Mouse (Mus musculus): ENCODE measurements around the gene Yeats2.
"Not testable (repeated sequence)": the region's sequence is repeated elsewhere in the genome, so short reads cannot be mapped to it uniquely, and the experiment has no call there.

Yeats2 gene

DNA sequence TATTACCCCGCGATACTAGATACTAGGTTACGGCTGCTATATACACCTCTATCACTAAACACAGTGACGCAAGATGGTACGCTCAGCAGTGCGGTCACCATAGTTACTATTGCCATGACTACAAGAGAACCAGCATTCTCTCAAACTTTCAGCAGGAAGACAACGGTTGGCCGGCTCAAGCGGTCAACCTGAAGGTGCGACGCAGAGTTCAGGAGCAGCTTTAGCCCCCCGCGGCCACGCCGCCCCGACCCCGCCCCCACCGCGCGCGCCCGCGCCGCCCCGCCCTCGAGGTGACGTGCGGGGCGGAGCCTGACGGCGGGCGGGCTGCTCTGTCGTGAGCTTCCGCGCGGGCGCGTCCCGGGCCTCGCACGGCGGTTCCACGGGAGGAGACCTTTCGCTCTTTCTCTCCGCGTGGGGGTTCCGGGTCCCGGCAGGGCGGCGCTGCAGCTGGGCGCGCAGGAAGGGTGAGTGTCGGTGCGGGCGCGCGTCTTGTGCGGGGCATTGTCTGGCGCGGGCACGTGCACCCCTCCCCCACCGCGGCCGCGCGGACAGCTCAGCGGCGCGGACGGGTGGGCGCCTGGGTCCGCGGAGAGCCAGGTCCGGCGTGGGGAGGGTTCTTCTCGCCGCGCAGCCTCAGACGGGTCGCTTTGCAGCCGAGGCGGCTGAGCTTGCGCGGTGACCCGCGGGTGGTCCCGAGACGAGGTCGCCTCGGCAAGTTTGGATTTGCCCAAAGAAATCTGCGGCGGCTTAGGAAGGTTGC is at the start of gene Yeats2:
TSS of gene Yeats2 (plus strand) at position 292 of the 760 bp plus-strand sequence.
- in situ Hi-C loops (cut with MboI, MseI): no loop called here

DNA sequence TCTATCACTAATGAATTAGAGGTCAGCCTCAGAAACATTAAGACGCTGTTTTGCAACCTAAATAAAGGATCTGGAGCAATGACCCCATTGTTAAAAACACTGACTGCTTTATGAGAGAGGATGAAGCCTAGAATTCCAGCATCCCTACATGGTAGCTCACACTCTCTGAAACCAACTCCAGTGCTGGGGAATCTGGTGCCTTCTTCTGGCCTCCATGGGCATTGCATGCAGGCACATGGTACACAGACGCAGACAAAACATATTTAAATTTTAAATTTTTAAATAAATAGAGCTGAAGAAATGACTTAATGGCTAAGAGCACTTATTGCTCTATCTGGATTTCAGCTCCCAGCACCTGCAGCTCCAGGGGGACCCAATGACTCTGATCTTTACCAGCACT is 44.9 kb upstream of the Yeats2 start:
- in situ Hi-C loops (cut with MboI, MseI): no loop called here

DNA sequence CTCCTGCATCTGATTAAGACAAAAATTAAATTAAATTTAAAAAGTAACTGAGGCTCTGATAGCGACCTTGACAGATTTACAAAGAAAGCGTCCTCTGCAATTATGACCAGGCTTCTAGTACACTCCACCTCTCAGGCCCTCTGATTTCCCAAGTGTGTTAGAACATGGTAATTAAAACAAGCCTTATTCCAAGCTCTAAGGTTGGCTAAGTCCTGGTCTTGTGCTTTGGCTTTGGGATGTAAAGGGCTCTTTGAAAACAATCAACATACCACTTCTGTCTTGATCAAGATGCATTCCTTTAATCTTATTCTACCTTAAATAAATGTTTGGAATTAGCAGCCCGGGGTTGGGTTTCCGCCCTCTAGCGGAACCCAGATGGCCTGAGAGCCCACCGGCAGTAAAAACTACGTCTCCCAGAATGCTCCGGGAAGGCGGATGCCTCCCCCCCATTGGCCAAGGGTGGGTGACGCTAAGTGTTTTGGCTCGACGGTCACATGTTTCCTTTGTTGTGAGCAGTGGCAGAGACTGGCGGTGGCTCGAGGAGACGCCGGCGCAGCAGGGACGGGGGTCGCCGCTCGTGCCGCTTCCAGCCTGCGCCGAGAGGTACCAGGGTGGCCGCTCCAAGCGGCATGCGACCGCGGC is 43.7 kb upstream of the Yeats2 start, which contains the start of gene Klhl24:
TSS of gene Klhl24 (plus strand) at position 474 of the 642 bp plus-strand sequence.
- in situ Hi-C loops (cut with MboI, MseI): no loop called here

DNA sequence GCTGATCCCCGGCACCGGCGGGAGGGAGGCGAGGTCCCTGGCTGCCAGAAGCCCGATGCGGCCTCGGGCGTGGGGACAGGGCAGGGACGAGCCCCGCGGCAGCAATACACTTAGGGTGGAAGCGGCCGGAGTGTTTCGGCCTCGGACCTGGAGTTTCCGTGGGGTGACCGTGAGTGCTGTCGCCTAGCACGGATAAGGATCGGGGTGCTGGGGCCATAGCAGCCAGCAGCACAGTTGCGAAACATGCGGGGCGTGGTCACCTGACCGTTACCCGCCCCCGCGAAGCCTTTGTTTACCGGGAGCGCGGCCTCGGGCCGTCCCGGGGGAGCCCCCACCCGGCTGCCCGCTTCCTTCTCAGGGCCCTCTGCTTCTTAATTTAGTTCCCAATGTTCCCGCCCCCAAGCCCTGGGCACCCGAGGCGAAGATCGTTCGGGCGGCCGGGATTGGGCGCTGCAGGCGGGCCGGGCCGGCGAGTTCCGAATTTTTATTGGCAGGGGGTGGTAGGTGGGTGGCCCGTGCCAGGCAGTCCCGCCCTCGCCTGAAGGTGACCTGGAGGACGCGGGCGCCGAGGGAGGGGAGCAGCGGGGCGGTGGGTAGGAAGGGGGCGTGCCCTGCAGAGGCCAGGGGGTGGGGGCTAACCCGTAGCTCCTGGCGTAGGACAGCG is 43.0 kb upstream of the Yeats2 start:
- in situ Hi-C loops (cut with MboI, MseI): no loop called here

DNA sequence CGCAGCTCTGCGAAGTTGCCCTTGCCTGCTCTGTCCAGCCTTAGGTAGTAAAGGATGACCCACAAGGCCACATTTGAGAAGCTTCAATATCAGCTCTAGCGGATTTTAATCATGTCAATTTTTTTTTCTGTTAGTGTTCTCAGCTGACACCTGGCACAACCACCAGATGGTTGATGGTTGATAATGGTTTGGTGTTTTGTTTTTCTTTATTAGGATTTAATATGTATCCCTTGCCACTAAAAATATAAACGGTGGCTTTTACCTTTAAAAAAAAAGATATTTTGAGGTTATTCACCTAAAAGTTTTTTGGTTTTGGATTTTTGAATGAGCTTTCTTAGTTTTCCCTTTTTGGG is 42.5 kb upstream of the Yeats2 start:
- in situ Hi-C loops (cut with MboI, MseI): no loop called here

- in situ Hi-C loops (cut with MboI, MseI): no loop called here
These were observed 41.8 kb upstream of the Yeats2 start for GRCm38 (mm10) chr16:20098866-20099629.

GRCm38 (mm10) chr16:20106996-20107395 is 33.9 kb upstream of the Yeats2 start:
- in situ Hi-C loops (cut with MboI, MseI): no loop called here

GRCm38 (mm10) chr16:20108961-20109360 is 31.9 kb upstream of the Yeats2 start:
- in situ Hi-C loops (cut with MboI, MseI): no loop called here

DNA sequence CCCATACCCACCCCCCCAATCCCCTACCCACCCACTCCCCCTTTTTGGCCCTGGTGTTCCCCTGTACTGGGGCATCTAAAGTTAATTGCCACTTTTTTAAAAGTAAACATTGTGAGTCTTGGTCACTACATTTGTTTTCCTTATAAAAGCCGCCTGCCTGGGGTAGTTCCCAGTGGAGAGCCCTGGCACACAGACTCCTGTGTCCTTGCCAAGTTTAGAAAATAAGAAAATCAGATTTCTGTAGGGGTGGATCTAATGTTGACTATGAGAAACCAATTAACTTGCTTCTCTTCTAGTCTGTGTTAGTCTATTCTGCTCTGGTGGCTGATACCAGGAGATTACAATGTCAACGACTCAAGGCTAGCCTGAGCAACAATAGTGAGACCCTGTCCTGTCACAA is 28.2 kb upstream of the Yeats2 start:
- in situ Hi-C loops (cut with MboI, MseI): no loop called here

DNA sequence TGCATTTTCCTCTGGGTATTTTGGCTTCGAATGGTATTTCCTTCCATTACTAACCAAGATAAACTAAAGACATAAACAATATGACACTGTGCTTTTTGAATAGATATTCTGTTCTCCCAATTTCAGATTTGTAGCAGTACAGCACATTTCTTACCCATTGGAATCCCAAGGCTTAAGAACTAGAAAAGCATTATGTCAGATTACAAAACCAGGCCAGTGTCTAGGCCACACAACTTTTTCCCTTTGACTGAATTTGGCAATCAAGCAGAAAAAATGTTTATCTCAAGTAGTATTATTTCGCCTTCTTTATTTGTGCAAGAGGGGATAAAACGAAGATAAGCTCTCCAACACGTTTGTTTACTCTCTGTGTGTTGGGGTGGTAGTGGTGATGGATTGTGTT is 24.8 kb upstream of the Yeats2 start:
- in situ Hi-C loops (cut with MboI, MseI): no loop called here

DNA sequence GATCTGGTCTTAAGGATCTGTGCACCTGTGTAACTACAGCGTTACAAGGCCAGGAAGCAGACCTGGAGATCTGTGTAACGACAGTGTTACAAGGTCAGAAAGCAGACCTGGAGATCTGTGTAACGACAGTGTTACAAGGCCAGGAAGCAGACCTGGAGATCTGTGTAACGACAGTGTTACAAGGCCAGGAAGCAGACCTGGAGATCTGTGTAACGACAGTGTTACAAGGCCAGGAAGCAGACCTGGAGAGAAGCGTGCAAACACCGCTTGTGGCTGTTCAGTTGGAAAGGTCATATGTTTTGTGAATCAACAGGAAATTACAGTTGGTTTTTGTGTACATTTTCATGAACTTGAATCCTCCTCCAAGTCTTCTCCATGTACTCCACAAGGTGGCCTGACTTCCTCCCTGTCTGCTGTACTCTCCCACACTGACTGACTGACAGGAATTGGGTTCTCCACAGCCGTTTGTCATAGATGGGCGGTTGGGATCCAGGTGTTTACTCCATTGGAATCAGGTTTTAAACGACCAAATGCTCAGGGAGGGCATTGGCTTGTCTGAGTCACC is 14.5 kb upstream of the Yeats2 start:
- in situ Hi-C loops (cut with MboI, MseI): not testable (repeated sequence)

- in situ Hi-C loops (cut with MboI, MseI): no loop called here
These were observed 10.5 kb upstream of the Yeats2 start for GRCm38 (mm10) chr16:20130397-20130796.

- in situ Hi-C loops (cut with MboI, MseI): no loop called here
These were observed 3.7 kb downstream of the Yeats2 start for GRCm38 (mm10) chr16:20144568-20144967.

DNA sequence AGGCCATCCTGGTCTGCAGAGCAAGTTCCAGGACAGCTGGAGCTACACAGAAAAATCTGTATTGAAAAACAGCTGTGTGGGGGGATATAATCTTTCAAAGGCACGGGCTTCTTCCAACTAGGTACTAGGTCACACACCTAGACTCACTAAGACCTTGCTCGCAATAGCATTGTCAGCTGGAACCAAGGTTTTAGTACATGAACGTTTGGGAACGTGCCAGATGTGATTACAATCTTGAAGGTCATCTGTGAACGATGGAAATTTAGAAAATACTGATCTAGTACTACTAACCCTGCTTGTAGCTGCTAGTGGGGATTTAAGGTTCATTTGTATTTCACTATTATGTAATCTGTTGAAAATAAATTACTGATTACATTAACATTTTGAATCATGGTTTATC is 11.1 kb downstream of the Yeats2 start:
- in situ Hi-C loops (cut with MboI, MseI): no loop called here

- in situ Hi-C loops (cut with MboI, MseI): no loop called here
These were observed 12.9 kb downstream of the Yeats2 start for GRCm38 (mm10) chr16:20153742-20154141.

DNA sequence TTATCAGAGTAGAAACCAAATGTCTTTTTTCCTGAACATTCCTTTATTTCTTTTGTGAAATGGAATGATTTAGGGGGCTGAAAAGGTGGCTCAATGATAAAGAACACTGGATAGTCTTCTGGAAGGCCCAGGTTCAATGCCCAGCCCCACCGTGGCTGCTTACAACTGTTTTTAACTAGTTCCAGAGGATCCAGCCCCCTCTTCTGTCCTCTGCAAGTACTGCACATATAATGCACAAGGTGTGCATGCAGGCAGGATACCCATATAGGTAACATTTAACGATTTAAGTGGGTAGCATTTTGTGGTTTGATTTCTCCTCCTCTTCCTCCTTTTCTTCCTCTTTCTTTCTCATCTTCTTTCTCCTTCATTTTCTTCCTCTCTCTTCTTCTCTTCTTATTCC is 19.3 kb downstream of the Yeats2 start:
- in situ Hi-C loops (cut with MboI, MseI): no loop called here

GRCm38 (mm10) chr16:20169071-20169470 is 28.2 kb downstream of the Yeats2 start:
- in situ Hi-C loops (cut with MboI, MseI): no loop called here

DNA sequence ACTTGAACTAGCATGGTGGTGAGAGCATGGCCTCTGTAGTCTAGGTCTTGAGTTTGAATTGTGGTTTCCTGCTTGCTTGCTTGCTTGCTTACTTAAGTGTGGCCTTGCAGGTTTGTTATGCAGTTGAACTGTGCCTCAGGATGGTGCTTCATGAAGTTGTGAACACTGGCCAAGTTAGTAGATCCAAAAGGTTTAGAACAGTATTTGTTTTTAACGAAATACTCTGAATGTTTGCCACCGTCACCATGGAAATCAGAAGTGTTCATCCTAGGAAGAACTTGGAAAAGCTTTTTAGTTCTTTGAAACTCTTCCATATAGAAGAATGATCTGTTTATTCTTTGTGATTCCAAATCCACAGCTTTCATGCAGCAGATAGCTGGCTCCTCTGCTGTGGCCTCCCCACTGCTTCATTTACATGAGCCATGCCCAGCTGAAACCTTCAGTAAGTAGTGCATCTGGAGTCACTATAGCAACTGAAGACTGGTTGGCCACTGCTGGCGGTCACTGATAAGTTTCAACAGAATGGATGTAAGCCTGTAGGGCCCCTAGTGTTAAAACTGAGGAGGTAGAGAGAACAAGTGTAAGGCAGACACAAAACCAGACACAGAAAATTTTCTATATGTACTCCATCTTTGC is 28.7 kb downstream of the Yeats2 start:
- in situ Hi-C loops (cut with MboI, MseI): no loop called here

DNA sequence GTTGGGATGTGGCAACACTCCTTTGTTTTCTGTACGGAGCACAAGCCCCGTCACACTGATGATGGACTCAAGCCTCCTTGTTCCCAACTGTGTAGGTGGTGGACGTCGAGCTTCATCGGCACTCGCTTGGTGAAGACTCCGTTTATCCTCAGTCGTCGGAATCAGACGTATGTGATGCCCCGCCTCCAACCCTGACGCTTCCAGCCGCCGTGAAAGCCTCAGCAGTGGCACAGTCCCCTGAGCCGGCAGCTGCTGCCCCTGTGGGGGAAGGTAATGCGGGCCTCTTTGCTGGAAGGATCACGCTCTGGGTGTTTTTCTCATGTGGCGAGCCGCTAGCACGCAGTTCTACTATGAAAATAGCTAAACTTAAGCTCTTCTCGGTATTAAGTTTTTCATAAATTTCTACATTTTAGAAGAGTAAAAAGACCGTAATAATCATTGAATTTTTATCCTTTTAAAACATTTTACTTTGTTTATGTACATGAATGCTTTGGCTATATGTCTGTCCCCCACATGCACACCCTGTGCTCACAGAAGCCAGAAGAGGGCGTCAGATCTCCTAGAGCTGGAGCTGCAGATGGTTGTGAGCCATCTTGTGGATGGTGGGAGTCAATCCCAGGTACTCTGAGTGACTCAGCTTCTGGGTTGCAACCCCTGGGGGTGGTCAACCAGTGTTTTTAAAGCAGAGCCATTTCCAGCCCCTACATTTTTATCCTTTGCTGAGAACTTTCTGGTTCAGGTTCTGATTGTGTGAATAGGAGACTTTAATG is 38.7 kb downstream of the Yeats2 start:
- in situ Hi-C loops (cut with MboI, MseI): loop anchor here (10.0 kb wide), 1 partner anchor 455 kb away; no protein-coding TSS in a partner anchor

GRCm38 (mm10) chr16:20185368-20185767 is 44.5 kb downstream of the Yeats2 start:
- in situ Hi-C loops (cut with MboI, MseI): loop anchor here (10.0 kb wide), 1 partner anchor 461 kb away; no protein-coding TSS in a partner anchor

All from T-helper 2 cell (primary cell).